Mouse (Mus musculus) Patski (cell line): ENCODE measurements around the gene Sec22a. TPM values are rescaled to one million over a fixed set of nuclear protein-coding genes. Genes with fewer than 3 reads are reported as not detected.

Experiments
- ATAC-seq: fragments of 100-300 bp; one replicate; pipeline ENCODE4 v1.8.0; 2021
- CTCF ChIA-PET: fragments of 350-600 bp; sonication (Branson Sonifier 250); formaldehyde crosslinking; loops from one replicate; lab custom pipeline; 2022; ENCODE audit warnings: inconsistent platforms; lab: Charles Lee
- POLR2A ChIA-PET: fragments of 350-600 bp; sonication (Branson Sonifier 250); formaldehyde crosslinking; loops from one replicate; lab custom pipeline; 2022; ENCODE audit warnings: antibody characterized with exemption, inconsistent platforms; lab: Charles Lee
- DNase-seq: peaks from one replicate; pipeline ENCODE4 v3.0.0-alpha.2; 2011; ENCODE audit warnings: low read depth, low spot score
- H3K27me3 ChIP-seq: fragments of 371-371 bp; one replicate; pipeline ENCODE4 v1.5.1; 2021
- CTCF ChIP-seq: fragments of 100-300 bp; IDR thresholded peaks from one replicate; pipeline ENCODE4 v1.5.1; 2021
- in situ Hi-C: fragments of 300-500 bp; cut with MboI; formaldehyde crosslinking; loops from 3 replicates; pipeline ENCODE4 v1.11.1; 2018; ENCODE audit warnings: low pct_unique_long_range_greater_than_20kb, mixed read lengths
- polyA plus RNA-seq: library from polyadenylated mRNA; unstranded; gene quantifications from one replicate; pipeline ENCODE4 v1.2.3, GENCODE M21; 2021

The Sec22a gene
- 28.8 TPM for polyA plus RNA-seq

GRCm38 (mm10) chr16:35363150-35364062 lies at the start of gene Sec22a:
Sec22a (minus strand) TSS chr16:35363918.
- ATAC-seq (peak; percentile 97), DNase-seq (peak; percentile 64)
- in situ Hi-C loops, result no loop called here
- no peak for TF ChIP-seq CTCF
- ChIA-PET POLR2A (no interaction called here), CTCF (interaction anchor here (0.9 to 1.6 kb wide), 5 partner anchors 8 to 177 kb away, joined by 3 to 4 read pairs (median 3); no protein-coding TSS in a partner anchor)
- H3K27me3 ChIP-seq, result peaks cover 3% of the 10 kb centered on the region

GRCm38 (mm10) chr16:35406706-35407105 lies 43.0 kb upstream of the Sec22a start:
- in situ Hi-C loops, result no loop called here
- DNase-seq (no peak), ATAC-seq (no peak)
- POLR2A ChIA-PET, result no interaction called here
- H3K27me3 ChIP-seq, result no peaks in the 10 kb centered on the region
- CTCF ChIA-PET, result no interaction called here
- no peak for TF ChIP-seq CTCF

GRCm38 (mm10) chr16:35406166-35406565 lies 42.4 kb upstream of the Sec22a start:
- ChIA-PET CTCF (interaction anchor here (0.7 kb wide), 1 partner anchor 10 kb away, joined by 3 read pairs; no protein-coding TSS in a partner anchor), POLR2A (no interaction called here)
- in situ Hi-C loops, result no loop called here
- H3K27me3 ChIP-seq, result no peaks in the 10 kb centered on the region
- no peak for TF ChIP-seq CTCF
- no peak for ATAC-seq
- DNase-seq, result no peak

- DNase-seq (no peak), ATAC-seq (no peak)
- TF ChIP-seq CTCF, result no peak
- ChIA-PET CTCF (interaction anchor here (0.7 to 0.9 kb wide), 2 partner anchors 9 to 13 kb away, joined by 3 read pairs; no protein-coding TSS in a partner anchor), POLR2A (no interaction called here)
- in situ Hi-C loops, result no loop called here
- H3K27me3 ChIP-seq, result no peaks in the 10 kb centered on the region
These were observed 41.8 kb upstream of the Sec22a start for GRCm38 (mm10) chr16:35405348-35406080.

DNA sequence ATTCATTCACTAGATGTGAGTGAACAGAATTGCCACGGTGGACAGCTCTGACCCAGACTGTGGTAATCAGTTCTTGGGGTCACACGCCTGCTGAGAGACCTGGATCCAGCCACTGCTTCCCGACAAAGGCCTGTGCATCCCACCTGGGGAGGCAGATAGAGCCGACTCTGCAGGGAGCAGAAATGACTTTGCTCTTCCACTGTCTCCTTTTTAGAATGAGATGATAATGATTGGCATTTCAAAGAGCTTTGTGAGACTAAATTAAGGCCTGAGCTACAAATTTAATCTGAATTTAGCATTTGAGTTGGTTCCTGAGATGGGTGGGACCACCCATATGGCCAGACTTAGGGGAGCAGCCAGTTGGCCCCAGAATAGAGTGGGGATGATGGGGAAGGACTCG lies 41.1 kb upstream of the Sec22a start:
- ATAC-seq (no peak), DNase-seq (no peak)
- in situ Hi-C loops, result no loop called here
- POLR2A ChIA-PET, result no interaction called here
- no peak for TF ChIP-seq CTCF
- CTCF ChIA-PET, result interaction anchor here (0.9 kb wide), 1 partner anchor 12 kb away, joined by 3 read pairs; no protein-coding TSS in a partner anchor
- H3K27me3 ChIP-seq, result no peaks in the 10 kb centered on the region

- in situ Hi-C loops, result no loop called here
- no peak for ATAC-seq
- CTCF ChIA-PET, result no interaction called here
These were observed 40.2 kb upstream of the Sec22a start for GRCm38 (mm10) chr16:35403891-35404290.

DNA sequence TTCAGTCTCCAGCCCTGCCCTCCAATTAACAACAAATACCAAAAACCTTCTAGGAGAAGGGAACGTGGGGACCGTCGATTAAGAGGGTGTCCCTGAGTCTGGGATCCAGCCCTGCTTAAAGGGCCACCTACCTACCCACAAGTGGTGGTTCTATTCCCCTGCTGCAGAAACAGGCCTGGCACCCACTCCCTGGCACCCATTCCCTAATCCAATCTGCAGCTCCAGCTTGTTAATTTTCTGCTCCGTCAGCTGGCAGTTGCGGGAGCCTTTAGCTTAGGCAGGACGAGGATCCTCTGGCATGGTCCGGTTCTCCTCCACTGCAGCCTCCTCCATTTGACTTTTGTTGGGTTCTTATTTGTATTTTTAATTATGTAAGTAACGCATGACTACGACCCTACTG lies 39.6 kb upstream of the Sec22a start:
- no peak for ATAC-seq
- POLR2A ChIA-PET, result no interaction called here
- in situ Hi-C loops, result no loop called here

More at GRCm38 (mm10) chr16:35403891-35404290, 40.2 kb upstream of the Sec22a start:
- no peak for DNase-seq
- POLR2A ChIA-PET, result no interaction called here
- no peaks in the 10 kb centered on the region for H3K27me3 ChIP-seq
- no peak for TF ChIP-seq CTCF

DNA sequence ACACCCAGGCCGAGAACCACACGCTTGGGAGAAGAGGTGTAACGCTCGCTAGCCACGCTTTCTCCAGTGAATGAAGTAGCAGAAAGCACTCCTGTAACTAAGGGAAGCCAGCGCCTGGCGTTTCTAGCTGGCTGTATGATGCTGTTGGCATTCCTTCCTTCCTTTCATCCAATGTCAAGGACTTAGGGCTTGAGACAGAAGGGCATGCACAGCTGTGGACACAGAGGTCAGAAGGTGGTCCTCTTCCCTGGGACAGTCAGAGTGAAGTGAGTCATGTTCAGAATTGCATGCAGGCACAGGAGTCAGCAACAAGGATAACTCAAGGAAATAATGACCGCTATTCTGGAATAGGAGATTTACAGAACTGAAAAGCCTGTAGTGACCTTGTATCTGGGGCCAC lies 29.1 kb upstream of the Sec22a start:
- ATAC-seq, result no peak
- ChIA-PET POLR2A (interaction anchor here (0.6 kb wide), 1 partner anchor 117 kb away, joined by 3 read pairs; no protein-coding TSS in a partner anchor), CTCF (interaction anchor here (1.2 kb wide), 1 partner anchor 12 kb away, joined by 3 read pairs; no protein-coding TSS in a partner anchor)
- in situ Hi-C loops, result no loop called here
- H3K27me3 ChIP-seq, result no peaks in the 10 kb centered on the region
- DNase-seq, result no peak
- TF ChIP-seq CTCF, result no peak

More for the DNA sequence above, 39.6 kb upstream of the Sec22a start:
- no peak for DNase-seq
- TF ChIP-seq CTCF, result no peak
- H3K27me3 ChIP-seq, result no peaks in the 10 kb centered on the region
- CTCF ChIA-PET, result no interaction called here

GRCm38 (mm10) chr16:35385654-35386053 lies 21.9 kb upstream of the Sec22a start:
- H3K27me3 ChIP-seq, result no peaks in the 10 kb centered on the region
- no peak for ATAC-seq
- no peak for TF ChIP-seq CTCF
- ChIA-PET POLR2A (no interaction called here), CTCF (no interaction called here)
- in situ Hi-C loops, result no loop called here
- no peak for DNase-seq

DNA sequence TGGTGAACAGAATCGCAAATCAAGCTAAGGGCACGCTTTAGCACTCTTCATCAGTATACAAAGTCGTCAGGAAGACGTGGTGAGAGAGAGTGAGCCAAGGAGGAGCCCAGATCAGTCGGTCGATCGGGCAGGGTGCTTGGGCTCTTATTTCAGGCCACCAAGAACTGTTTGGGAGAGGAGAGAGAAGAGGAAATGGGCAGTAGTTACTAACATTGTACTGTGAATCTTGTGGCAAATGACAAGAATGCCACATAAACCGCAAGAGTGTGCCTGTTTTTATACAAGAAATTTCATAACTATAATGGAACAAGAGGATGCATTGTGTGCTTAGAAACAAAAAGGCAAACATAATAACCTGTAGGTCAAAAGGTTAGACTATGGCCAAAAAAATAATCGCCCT lies 16.3 kb upstream of the Sec22a start:
- CTCF ChIA-PET, result interaction anchor here (1.5 kb wide), 1 partner anchor 12 kb away, joined by 3 read pairs; no protein-coding TSS in a partner anchor
- no peak for DNase-seq
- in situ Hi-C loops, result no loop called here
- H3K27me3 ChIP-seq, result peaks cover 7% of the 10 kb centered on the region
- POLR2A ChIA-PET, result no interaction called here
- ATAC-seq, result no peak
- no peak for TF ChIP-seq CTCF
